Mouse (Mus musculus) intestine, embryonic 14.5 days (tissue): ENCODE measurements around the gene Olfr951. TPM values are rescaled to one million over a fixed set of nuclear protein-coding genes. Genes with fewer than 3 reads are reported as not detected.

ENCODE experiments used
- ATAC-seq: fragments of 200-750 bp; cut with Nextera tagmentation; replicated peaks from 2 replicates; pipeline ENCODE4 v1.8.0; 2017; ENCODE audit warnings: low read depth, moderate number of reproducible peaks, moderate TSS enrichment, moderate library complexity; ENCODE audit not compliant: low FRiP score, low TSS enrichment
- DNase-seq: peaks from one replicate; pipeline ENCODE4 v3.0.0-alpha.2; 2018; ENCODE audit warnings: low spot score
- H3K27ac ChIP-seq: fragments of 300-500 bp; sonication (generic); 2 replicates; pipeline ENCODE4 v1.5.1; 2014; ENCODE audit warnings: low read depth, mild to moderate bottlenecking, control low read depth
- H3K27me3 ChIP-seq: fragments of 300-500 bp; sonication (generic); replicated peaks from 2 replicates; pipeline ENCODE4 v1.6.1; 2014; ENCODE audit warnings: low read length, control low read depth; ENCODE audit not compliant: control insufficient read depth, insufficient read depth
- H3K36me3 ChIP-seq: fragments of 300-500 bp; sonication (generic); 2 replicates; pipeline ENCODE4 v1.6.1; 2014; ENCODE audit warnings: low read length, control low read depth; ENCODE audit not compliant: control insufficient read depth, insufficient read depth
- H3K4me1 ChIP-seq: fragments of 300-500 bp; sonication (generic); replicated peaks from 2 replicates; pipeline ENCODE4 v1.6.1; 2014; ENCODE audit warnings: low read length, control low read depth, mixed read lengths; ENCODE audit not compliant: control insufficient read depth, insufficient read depth
- H3K4me2 ChIP-seq: fragments of 300-500 bp; sonication (generic); 2 replicates; pipeline ENCODE4 v1.6.1; 2014; ENCODE audit warnings: low read length
- H3K4me3 ChIP-seq: fragments of 300-500 bp; sonication (generic); 2 replicates; pipeline ENCODE4 v1.5.1; 2014; ENCODE audit warnings: low read depth, low read length, control low read depth, mixed read lengths
- H3K9ac ChIP-seq: fragments of 300-500 bp; sonication (generic); 2 replicates; pipeline ENCODE4 v1.6.1; 2014; ENCODE audit warnings: mild to moderate bottlenecking, low read length
- H3K9me3 ChIP-seq: fragments of 300-500 bp; sonication (generic); 2 replicates; pipeline ENCODE4 v1.6.1; 2016; ENCODE audit warnings: low read length, control low read depth; ENCODE audit not compliant: control insufficient read depth
- WGBS: fragments of 180-500 bp; shearing (Covaris S2); extraction: QIAGEN DNeasy Blood & Tissue Kit; methylation state at CpG from one replicate; pipeline ENCODE4 v1.1.7; 2014; 5-methylcytosine and 5-hydroxymethylcytosine counted together
- polyA plus RNA-seq: library from polyadenylated mRNA; unstranded; fragments of >200 nt; fragmentation: Nextera tagmentation; extraction: Ambion mirVana; gene quantifications from 2 replicates; pipeline ENCODE4 v1.2.1, GENCODE M21; 2014

The Olfr951 gene
- not detected in 2 replicates for polyA plus RNA-seq

- Histone ChIP-seq H3K9me3 (no peaks in the 10 kb centered on the region), H3K4me3 (no peak within 1 kb of the TSS), H3K36me3 (no peaks in the 10 kb centered on the region), H3K9ac (no peak within 1 kb of the TSS), H3K27me3 (no peaks in the 10 kb centered on the region), H3K4me1 (no peaks in the 10 kb centered on the region), H3K27ac (no peak within 1 kb of the TSS), H3K4me2 (no peak within 1 kb of the TSS)
- WGBS, result 91% methylated on average over 2 of the region's 2 CpGs
- ATAC-seq (no peak), DNase-seq (no peak)
These were observed at the start of gene Olfr951 for GRCm38 (mm10) chr9:39387110-39387509. TSS of gene Olfr951 (plus strand) at chr9:39387410.

- H3K4me1 ChIP-seq, result no peaks in the 10 kb centered on the region
- H3K27me3 ChIP-seq, result no peaks in the 10 kb centered on the region
- no peak for ATAC-seq
- no peak for DNase-seq
- H3K4me3 ChIP-seq, result no peak within 1 kb of the TSS
- no peak within 1 kb of the TSS for H3K4me2 ChIP-seq
- no peaks in the 10 kb centered on the region for H3K9me3 ChIP-seq
- no peak within 1 kb of the TSS for H3K27ac ChIP-seq
- no peak within 1 kb of the TSS for H3K9ac ChIP-seq
- no peaks in the 10 kb centered on the region for H3K36me3 ChIP-seq
These were observed 39.8 kb downstream of the Olfr951 start, which contains the start of gene Olfr952 for GRCm38 (mm10) chr9:39427048-39427447. TSS of gene Olfr952 (minus strand) at chr9:39427148.

Other genes with a start within 250 kb of the Olfr951 start
- not detected in 2 replicates for gene Olfr943, start 221.1 kb upstream of the Olfr951 start, polyA plus RNA-seq
- gene Olfr944, start 185.5 kb upstream of the Olfr951 start, polyA plus RNA-seq, result not detected in 2 replicates
- not detected in 2 replicates for gene Olfr1537, start 137.4 kb upstream of the Olfr951 start, polyA plus RNA-seq
- not detected in 2 replicates for gene Olfr945, start 110.6 kb upstream of the Olfr951 start, polyA plus RNA-seq
- gene Olfr948, start 61.4 kb upstream of the Olfr951 start, polyA plus RNA-seq, result not detected in 2 replicates
- gene Olfr952, start 39.7 kb downstream of the Olfr951 start, polyA plus RNA-seq, result not detected in 2 replicates
- gene Olfr954, start 69.3 kb downstream of the Olfr951 start, polyA plus RNA-seq, result not detected in 2 replicates
- gene Olfr955, start 84.5 kb downstream of the Olfr951 start, polyA plus RNA-seq, result not detected in 2 replicates
- gene Olfr44, start 106.6 kb downstream of the Olfr951 start, polyA plus RNA-seq, result not detected in 2 replicates
- gene Olfr957, start 128.4 kb downstream of the Olfr951 start, polyA plus RNA-seq, result not detected in 2 replicates
- not detected in 2 replicates for gene Olfr958, start 166.6 kb downstream of the Olfr951 start, polyA plus RNA-seq
- gene Olfr959, start 188.2 kb downstream of the Olfr951 start, polyA plus RNA-seq, result not detected in 2 replicates
- gene AW551984, start 217.0 kb downstream of the Olfr951 start, polyA plus RNA-seq, result 24.7 and 32.1 TPM in 2 replicates
- gene Olfr148, start 223.2 kb downstream of the Olfr951 start, polyA plus RNA-seq, result not detected in 2 replicates
- not detected in 2 replicates for gene Olfr960, start 234.0 kb downstream of the Olfr951 start, polyA plus RNA-seq